Mouse (Mus musculus) liver, embryonic 12.5 days (tissue): ENCODE data around the gene Rhbdl1. TPM values are rescaled to one million over a fixed set of nuclear protein-coding genes. Genes with fewer than 3 reads are reported as not detected.

ENCODE experiments used
- ATAC-seq: fragments of 200-750 bp; cut with Nextera tagmentation; 2 replicates; pipeline ENCODE4 v1.8.0; 2017; ENCODE audit warnings: moderate number of reproducible peaks, mild to moderate bottlenecking, moderate library complexity
- H3K27ac ChIP-seq: fragments of 300-500 bp; sonication (generic); 2 replicates; pipeline ENCODE4 v1.5.1; 2016; ENCODE audit warnings: mild to moderate bottlenecking
- H3K27me3 ChIP-seq: fragments of 300-500 bp; sonication (generic); replicated peaks from 2 replicates; pipeline ENCODE4 v1.6.1; 2016; ENCODE audit warnings: mild to moderate bottlenecking, moderate library complexity
- H3K36me3 ChIP-seq: fragments of 300-500 bp; sonication (generic); 2 replicates; pipeline ENCODE4 v1.6.1; 2016; ENCODE audit warnings: mild to moderate bottlenecking, moderate library complexity
- H3K4me1 ChIP-seq: fragments of 300-500 bp; sonication (generic); 2 replicates; pipeline ENCODE4 v1.6.1; 2016
- H3K4me2 ChIP-seq: fragments of 300-500 bp; sonication (generic); 2 replicates; pipeline ENCODE4 v1.6.1; 2016; ENCODE audit warnings: mild to moderate bottlenecking, moderate library complexity
- H3K4me3 ChIP-seq: fragments of 300-500 bp; sonication (generic); 2 replicates; pipeline ENCODE4 v1.5.1; 2016; ENCODE audit warnings: mild to moderate bottlenecking, moderate library complexity
- H3K9ac ChIP-seq: fragments of 300-500 bp; sonication (generic); 2 replicates; pipeline ENCODE4 v1.6.1; 2016; ENCODE audit warnings: mild to moderate bottlenecking, moderate library complexity
- H3K9me3 ChIP-seq: fragments of 300-500 bp; sonication (generic); replicated peaks from 2 replicates; pipeline ENCODE4 v1.6.1; 2016; ENCODE audit warnings: mild to moderate bottlenecking, moderate library complexity
- WGBS: fragments of 180-500 bp; shearing (Covaris S2); methylation state at CpG from one replicate; pipeline ENCODE4 v1.1.7; 2016; ENCODE audit not compliant: insufficient replicate concordance; 5-methylcytosine and 5-hydroxymethylcytosine counted together
- polyA plus RNA-seq: library from polyadenylated mRNA; unstranded; fragments of >200 nt; fragmentation: Nextera tagmentation; extraction: Ambion mirVana; gene quantifications from 2 replicates; pipeline ENCODE4 v1.2.1, GENCODE M21; 2016

The Rhbdl1 gene
- polyA plus RNA-seq, result 0.80 and 0.89 TPM in 2 replicates

- ATAC-seq, result no peak
- WGBS, result 1% methylated on average over 28 of the region's 29 CpGs
- Histone ChIP-seq H3K4me2 (peak within 1 kb of the TSS; percentile 71), H3K27ac (peak within 1 kb of the TSS; percentile 12), H3K4me1 (peaks cover 69% of the 10 kb centered on the region), H3K9me3 (no peaks in the 10 kb centered on the region), H3K9ac (peak within 1 kb of the TSS; percentile 56), H3K4me3 (peak within 1 kb of the TSS; percentile 38), H3K36me3 (peaks cover 66% of the 10 kb centered on the region), H3K27me3 (no peaks in the 10 kb centered on the region)
Observed at GRCm38 (mm10) chr17:25837076-25837410, at the start of gene Rhbdl1. TSS of gene Rhbdl1 (minus strand) at chr17:25837295.

- no peak for ATAC-seq
- H3K4me1 ChIP-seq, result peaks cover 27% of the 10 kb centered on the region
- no peaks in the 10 kb centered on the region for H3K9me3 ChIP-seq
- no peaks in the 10 kb centered on the region for H3K27me3 ChIP-seq
- no peak overlapping the region for H3K9ac ChIP-seq
- no peak overlapping the region for H3K4me2 ChIP-seq
- no peak overlapping the region for H3K27ac ChIP-seq
- H3K4me3 ChIP-seq, result no peak overlapping the region
- H3K36me3 ChIP-seq, result peaks cover 50% of the 10 kb centered on the region
Observed at GRCm38 (mm10) chr17:25886806-25887205, 49.7 kb upstream of the Rhbdl1 start.

GRCm38 (mm10) chr17:25885636-25886035, 48.5 kb upstream of the Rhbdl1 start:
- H3K36me3 ChIP-seq, result peaks cover 54% of the 10 kb centered on the region
- H3K4me3 ChIP-seq, result no peak overlapping the region
- H3K4me2 ChIP-seq, result no peak overlapping the region
- H3K9ac ChIP-seq, result no peak overlapping the region
- H3K27ac ChIP-seq, result no peak overlapping the region
- H3K27me3 ChIP-seq, result no peaks in the 10 kb centered on the region
- 52% methylated on average over 4 of the region's 4 CpGs for WGBS
- no peak for ATAC-seq
- H3K4me1 ChIP-seq, result peaks cover 38% of the 10 kb centered on the region
- H3K9me3 ChIP-seq, result no peaks in the 10 kb centered on the region

GRCm38 (mm10) chr17:25883824-25884223, 46.7 kb upstream of the Rhbdl1 start:
- no peak overlapping the region for H3K9ac ChIP-seq
- no peak overlapping the region for H3K4me3 ChIP-seq
- no peak for ATAC-seq
- no peaks in the 10 kb centered on the region for H3K9me3 ChIP-seq
- WGBS, result 75% methylated on average over 3 of the region's 3 CpGs
- no peaks in the 10 kb centered on the region for H3K27me3 ChIP-seq
- peaks cover 41% of the 10 kb centered on the region for H3K4me1 ChIP-seq
- H3K27ac ChIP-seq, result no peak overlapping the region
- H3K4me2 ChIP-seq, result no peak overlapping the region
- peaks cover 53% of the 10 kb centered on the region for H3K36me3 ChIP-seq

GRCm38 (mm10) chr17:25883268-25883667, 46.2 kb upstream of the Rhbdl1 start:
- WGBS, result 85% methylated on average over 8 of the region's 8 CpGs
- Histone ChIP-seq H3K27me3 (no peaks in the 10 kb centered on the region), H3K27ac (no peak overlapping the region), H3K4me3 (no peak overlapping the region), H3K4me1 (peaks cover 41% of the 10 kb centered on the region), H3K4me2 (no peak overlapping the region), H3K9ac (no peak overlapping the region), H3K9me3 (no peaks in the 10 kb centered on the region), H3K36me3 (peaks cover 55% of the 10 kb centered on the region)
- no peak for ATAC-seq

GRCm38 (mm10) chr17:25882306-25882705, 45.2 kb upstream of the Rhbdl1 start:
- Histone ChIP-seq H3K4me3 (no peak overlapping the region), H3K27me3 (no peaks in the 10 kb centered on the region), H3K27ac (peak overlapping the region; percentile 67; the same call in 1 of the 2 replicates), H3K4me1 (peaks cover 44% of the 10 kb centered on the region), H3K36me3 (peaks cover 54% of the 10 kb centered on the region), H3K9ac (no peak overlapping the region), H3K9me3 (no peaks in the 10 kb centered on the region), H3K4me2 (no peak overlapping the region)
- 40% methylated on average over 5 of the region's 5 CpGs for WGBS
- peak; percentile 59 for ATAC-seq

- H3K4me1 ChIP-seq, result peaks cover 44% of the 10 kb centered on the region
Observed at GRCm38 (mm10) chr17:25881691-25882090, 44.6 kb upstream of the Rhbdl1 start.

GRCm38 (mm10) chr17:25880913-25881641, 44.0 kb upstream of the Rhbdl1 start:
- H3K9ac ChIP-seq, result no peak overlapping the region
- H3K9me3 ChIP-seq, result no peaks in the 10 kb centered on the region
- peaks cover 44% of the 10 kb centered on the region for H3K4me1 ChIP-seq
- H3K4me2 ChIP-seq, result no peak overlapping the region
- peak; percentile 3; the same call in 1 of the 2 replicates for ATAC-seq
- peaks cover 54% of the 10 kb centered on the region for H3K36me3 ChIP-seq
- no peak overlapping the region for H3K4me3 ChIP-seq
- no peaks in the 10 kb centered on the region for H3K27me3 ChIP-seq
- peak overlapping the region; percentile 67 for H3K27ac ChIP-seq
- 35% methylated on average over 5 of the region's 5 CpGs for WGBS

More at GRCm38 (mm10) chr17:25881691-25882090, 44.6 kb upstream of the Rhbdl1 start:
- Histone ChIP-seq H3K4me3 (no peak overlapping the region), H3K9ac (no peak overlapping the region), H3K9me3 (no peaks in the 10 kb centered on the region), H3K27me3 (no peaks in the 10 kb centered on the region), H3K27ac (peak overlapping the region; percentile 67), H3K4me2 (no peak overlapping the region), H3K36me3 (peaks cover 54% of the 10 kb centered on the region)
- ATAC-seq, result no peak
- 67% methylated on average over 4 of the region's 4 CpGs for WGBS

- Histone ChIP-seq H3K9me3 (no peaks in the 10 kb centered on the region), H3K4me3 (no peak within 1 kb of the TSS), H3K27ac (peak within 1 kb of the TSS; percentile 67), H3K36me3 (peaks cover 54% of the 10 kb centered on the region), H3K27me3 (no peaks in the 10 kb centered on the region), H3K4me2 (no peak within 1 kb of the TSS), H3K9ac (no peak within 1 kb of the TSS), H3K4me1 (peaks cover 45% of the 10 kb centered on the region)
- WGBS, result 61% methylated on average over 5 of the region's 5 CpGs
- ATAC-seq, result peak; percentile 19; the same call in 1 of the 2 replicates
Observed at GRCm38 (mm10) chr17:25880196-25880910, 43.3 kb upstream of the Rhbdl1 start, which contains the start of gene Wfikkn1. TSS of gene Wfikkn1 (minus strand) at chr17:25880858.

GRCm38 (mm10) chr17:25879750-25880149, 42.7 kb upstream of the Rhbdl1 start:
- Histone ChIP-seq H3K4me3 (no peak overlapping the region), H3K36me3 (peaks cover 54% of the 10 kb centered on the region), H3K27me3 (no peaks in the 10 kb centered on the region), H3K4me2 (no peak overlapping the region), H3K27ac (no peak overlapping the region), H3K9ac (no peak overlapping the region), H3K4me1 (peaks cover 45% of the 10 kb centered on the region), H3K9me3 (no peaks in the 10 kb centered on the region)
- no peak for ATAC-seq
- 77% methylated on average over 8 of the region's 8 CpGs for WGBS

GRCm38 (mm10) chr17:25879261-25879660, 42.2 kb upstream of the Rhbdl1 start:
- H3K9ac ChIP-seq, result no peak overlapping the region
- H3K4me3 ChIP-seq, result no peak overlapping the region
- H3K27me3 ChIP-seq, result no peaks in the 10 kb centered on the region
- H3K4me2 ChIP-seq, result no peak overlapping the region
- WGBS, result 69% methylated on average over 4 of the region's 4 CpGs
- peaks cover 49% of the 10 kb centered on the region for H3K36me3 ChIP-seq
- peaks cover 48% of the 10 kb centered on the region for H3K4me1 ChIP-seq
- no peak overlapping the region for H3K27ac ChIP-seq
- no peak for ATAC-seq
- no peaks in the 10 kb centered on the region for H3K9me3 ChIP-seq

GRCm38 (mm10) chr17:25878611-25879180, 41.6 kb upstream of the Rhbdl1 start:
- no peak overlapping the region for H3K4me2 ChIP-seq
- H3K9me3 ChIP-seq, result no peaks in the 10 kb centered on the region
- ATAC-seq, result no peak
- no peaks in the 10 kb centered on the region for H3K27me3 ChIP-seq
- no peak overlapping the region for H3K27ac ChIP-seq
- H3K4me1 ChIP-seq, result peaks cover 53% of the 10 kb centered on the region
- peaks cover 43% of the 10 kb centered on the region for H3K36me3 ChIP-seq
- no peak overlapping the region for H3K4me3 ChIP-seq
- WGBS, result 86% methylated on average over 19 of the region's 19 CpGs
- no peak overlapping the region for H3K9ac ChIP-seq
